Mouse (Mus musculus) embryonic facial prominence, embryonic 11.5 days (tissue): ENCODE measurements around the gene Lrmda. TPM values are rescaled to one million over a fixed set of nuclear protein-coding genes. Genes with fewer than 3 reads are reported as not detected.

ENCODE experiments used
- ATAC-seq: fragments of 200-750 bp; cut with Nextera tagmentation; replicated peaks from 2 replicates; pipeline ENCODE4 v1.8.0; 2017; ENCODE audit warnings: low read depth; ENCODE audit not compliant: insufficient number of reproducible peaks, low FRiP score, low TSS enrichment
- DNase-seq: peaks from one replicate; pipeline ENCODE4 v3.0.0-alpha.2; 2015; ENCODE audit warnings: low spot score
- H3K27ac ChIP-seq: fragments of 300-500 bp; sonication (generic); replicated peaks from 2 replicates; pipeline ENCODE4 v1.5.1; 2014; ENCODE audit warnings: mild to moderate bottlenecking, low read depth, low read length, control low read depth
- H3K27me3 ChIP-seq: fragments of 300-500 bp; sonication (generic); 2 replicates; pipeline ENCODE4 v1.6.1; 2014; ENCODE audit warnings: mild to moderate bottlenecking, low read length, moderate library complexity, mixed read lengths; ENCODE audit not compliant: control insufficient read depth, insufficient read depth
- H3K36me3 ChIP-seq: fragments of 300-500 bp; sonication (generic); replicated peaks from 2 replicates; pipeline ENCODE4 v1.6.1; 2014; ENCODE audit warnings: low read depth, mild to moderate bottlenecking, low read length, moderate library complexity, mixed read lengths; ENCODE audit not compliant: control insufficient read depth, insufficient read depth
- H3K4me1 ChIP-seq: fragments of 300-500 bp; sonication (generic); 2 replicates; pipeline ENCODE4 v1.6.1; 2014; ENCODE audit warnings: low read length, mixed read lengths; ENCODE audit not compliant: control insufficient read depth, insufficient read depth
- H3K4me2 ChIP-seq: fragments of 300-500 bp; sonication (generic); 2 replicates; pipeline ENCODE4 v1.6.1; 2014; ENCODE audit warnings: low read depth, mild to moderate bottlenecking, control low read depth, low read length, moderate library complexity
- H3K4me3 ChIP-seq: fragments of 300-500 bp; sonication (generic); 2 replicates; pipeline ENCODE4 v1.5.1; 2014; ENCODE audit warnings: low read depth, low read length, control low read depth
- H3K9ac ChIP-seq: fragments of 300-500 bp; sonication (generic); replicated peaks from 2 replicates; pipeline ENCODE4 v1.6.1; 2014; ENCODE audit warnings: mild to moderate bottlenecking, control low read depth, low read length
- H3K9me3 ChIP-seq: fragments of 300-500 bp; sonication (generic); replicated peaks from 2 replicates; pipeline ENCODE4 v1.6.1; 2016; ENCODE audit warnings: mild to moderate bottlenecking, low read length, inconsistent platforms, mixed read lengths; ENCODE audit not compliant: control insufficient read depth
- WGBS: fragments of 180-500 bp; shearing (Covaris S2); extraction: QIAGEN DNeasy Blood & Tissue Kit; methylation state at CpG from one replicate; pipeline ENCODE4 v1.1.7; 2014; 5-methylcytosine and 5-hydroxymethylcytosine counted together
- polyA plus RNA-seq: library from polyadenylated mRNA; unstranded; fragments of >200 nt; fragmentation: Nextera tagmentation; extraction: Ambion mirVana; gene quantifications from 2 replicates; pipeline ENCODE4 v1.2.1, GENCODE M21; 2014

Lrmda gene
- polyA plus RNA-seq, 1 experiment from 2014 or later: 0.22 TPM

- Histone ChIP-seq H3K27ac (no peak overlapping the region), H3K4me3 (no peak overlapping the region), H3K4me1 (no peaks in the 10 kb centered on the region), H3K4me2 (no peak overlapping the region), H3K27me3 (no peaks in the 10 kb centered on the region), H3K9me3 (no peaks in the 10 kb centered on the region), H3K9ac (no peak overlapping the region), H3K36me3 (no peaks in the 10 kb centered on the region)
- DNase-seq (no peak), ATAC-seq (no peak)
- WGBS: 86% methylated on average over 1 of the region's 1 CpGs
Observed at GRCm38 (mm10) chr14:23084241-23084773, 1064.8 kb downstream of the Lrmda start.

DNA sequence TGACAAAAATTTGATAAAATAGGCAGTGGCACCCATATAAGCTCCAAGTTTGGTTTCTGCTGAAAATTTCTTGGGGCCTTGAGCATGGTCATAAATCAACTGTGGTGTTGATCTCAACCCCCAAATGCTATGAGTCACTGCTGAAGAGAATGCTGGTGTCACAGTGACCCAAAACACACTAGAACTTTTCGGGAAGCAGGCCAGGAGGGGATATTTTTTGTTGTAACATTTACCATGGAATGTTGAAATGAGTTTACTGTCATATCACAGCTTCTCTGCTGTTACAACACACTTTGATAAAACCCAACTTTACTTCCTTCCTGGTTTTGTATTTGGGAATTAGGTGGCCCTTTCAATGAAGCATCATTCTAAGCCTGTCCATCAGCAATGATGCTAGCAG lies 1065.3 kb downstream of the Lrmda start:
- Histone ChIP-seq H3K9ac (no peak overlapping the region), H3K27ac (no peak overlapping the region), H3K4me1 (no peaks in the 10 kb centered on the region), H3K4me3 (no peak overlapping the region), H3K4me2 (no peak overlapping the region), H3K36me3 (no peaks in the 10 kb centered on the region), H3K9me3 (no peaks in the 10 kb centered on the region), H3K27me3 (no peaks in the 10 kb centered on the region)
- 87% methylated on average over 1 of the region's 1 CpGs for WGBS
- ATAC-seq (no peak), DNase-seq (no peak)

- H3K4me3 ChIP-seq: no peak overlapping the region
- no peak overlapping the region for H3K4me2 ChIP-seq
- DNase-seq (no peak), ATAC-seq (no peak)
- no peak overlapping the region for H3K9ac ChIP-seq
- no peaks in the 10 kb centered on the region for H3K36me3 ChIP-seq
- H3K4me1 ChIP-seq: no peaks in the 10 kb centered on the region
- H3K27me3 ChIP-seq: no peaks in the 10 kb centered on the region
- H3K9me3 ChIP-seq: no peaks in the 10 kb centered on the region
- WGBS: 89% methylated on average over 4 of the region's 4 CpGs
- no peak overlapping the region for H3K27ac ChIP-seq
Observed at GRCm38 (mm10) chr14:23093306-23093705, 1073.8 kb downstream of the Lrmda start.

- ATAC-seq (no peak), DNase-seq (no peak)
- H3K4me3 ChIP-seq: no peak overlapping the region
- no peaks in the 10 kb centered on the region for H3K27me3 ChIP-seq
- H3K9ac ChIP-seq: no peak overlapping the region
- no peak overlapping the region for H3K27ac ChIP-seq
- H3K4me2 ChIP-seq: no peak overlapping the region
- 72% methylated on average over 5 of the region's 5 CpGs for WGBS
- H3K36me3 ChIP-seq: no peaks in the 10 kb centered on the region
- H3K9me3 ChIP-seq: no peaks in the 10 kb centered on the region
- no peaks in the 10 kb centered on the region for H3K4me1 ChIP-seq
Observed at GRCm38 (mm10) chr14:23094546-23095157, 1075.1 kb downstream of the Lrmda start.

DNA sequence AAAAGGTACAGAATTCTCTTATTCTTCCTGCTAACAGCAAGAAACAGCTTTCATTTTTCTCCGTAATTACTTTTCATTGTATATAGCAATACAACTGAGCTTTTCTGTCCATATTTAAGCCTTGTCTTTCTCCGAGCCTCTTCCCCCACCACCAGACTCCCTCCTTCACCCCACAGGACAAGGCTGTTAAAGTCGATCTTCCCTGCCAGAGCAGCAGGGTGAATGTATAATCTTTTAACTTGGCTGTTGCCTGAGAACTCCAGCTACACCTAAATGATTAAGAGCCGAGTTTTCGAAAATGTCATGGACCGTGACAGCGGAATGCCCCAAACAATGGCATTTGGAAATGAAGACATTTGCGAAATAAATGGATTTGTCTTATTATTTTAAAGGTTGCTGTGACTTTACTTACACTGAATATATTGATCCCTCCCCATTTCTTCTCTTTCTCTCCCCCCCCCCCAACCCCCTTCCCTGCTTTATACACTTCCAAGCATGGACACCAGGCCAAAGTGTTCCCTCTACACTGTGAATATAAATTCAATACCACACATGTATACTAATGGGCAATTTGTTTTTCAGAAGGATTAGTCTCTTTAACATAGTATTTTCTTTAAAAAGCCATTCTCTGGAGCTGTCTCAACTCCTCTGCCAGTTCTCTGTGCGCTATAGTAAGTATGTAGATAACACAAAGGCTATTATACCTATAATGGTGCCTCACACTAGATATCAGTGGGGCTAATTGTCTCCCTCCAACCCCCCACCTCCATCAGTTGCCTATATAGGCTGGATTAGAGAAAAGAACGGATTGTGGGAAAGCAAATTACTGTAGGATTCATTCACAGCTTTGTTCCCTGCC lies 1075.9 kb downstream of the Lrmda start:
- no peak for ATAC-seq

DNA sequence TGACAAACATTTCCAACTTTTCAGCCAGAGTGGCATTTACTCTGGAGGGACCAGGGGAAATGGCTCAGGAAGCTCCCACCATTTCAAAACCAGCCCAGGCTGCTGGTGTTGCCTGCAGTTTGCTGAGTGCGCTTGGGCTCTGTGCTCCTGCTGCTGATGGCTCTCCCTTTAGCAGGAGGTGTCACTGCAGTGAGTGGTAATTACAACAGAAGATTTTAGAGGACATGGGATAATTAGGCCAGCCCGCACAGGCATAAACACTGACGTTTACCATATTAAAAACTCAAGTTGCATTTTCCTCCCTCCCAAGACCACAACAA lies 1076.5 kb downstream of the Lrmda start:
- DNase-seq (no peak), ATAC-seq (no peak)
- H3K9ac ChIP-seq: no peak overlapping the region
- no peaks in the 10 kb centered on the region for H3K36me3 ChIP-seq
- WGBS: 47% methylated on average over 3 of the region's 3 CpGs
- no peaks in the 10 kb centered on the region for H3K4me1 ChIP-seq
- no peak overlapping the region for H3K4me2 ChIP-seq
- H3K27me3 ChIP-seq: no peaks in the 10 kb centered on the region
- no peak overlapping the region for H3K27ac ChIP-seq
- H3K9me3 ChIP-seq: no peaks in the 10 kb centered on the region
- no peak overlapping the region for H3K4me3 ChIP-seq

More for the DNA sequence above, 1075.9 kb downstream of the Lrmda start:
- Histone ChIP-seq H3K9me3 (no peaks in the 10 kb centered on the region), H3K9ac (no peak overlapping the region), H3K27ac (no peak overlapping the region), H3K4me2 (no peak overlapping the region), H3K4me3 (no peak overlapping the region), H3K4me1 (no peaks in the 10 kb centered on the region), H3K27me3 (no peaks in the 10 kb centered on the region), H3K36me3 (no peaks in the 10 kb centered on the region)
- WGBS: 66% methylated on average over 10 of the region's 10 CpGs
- no peak for DNase-seq

DNA sequence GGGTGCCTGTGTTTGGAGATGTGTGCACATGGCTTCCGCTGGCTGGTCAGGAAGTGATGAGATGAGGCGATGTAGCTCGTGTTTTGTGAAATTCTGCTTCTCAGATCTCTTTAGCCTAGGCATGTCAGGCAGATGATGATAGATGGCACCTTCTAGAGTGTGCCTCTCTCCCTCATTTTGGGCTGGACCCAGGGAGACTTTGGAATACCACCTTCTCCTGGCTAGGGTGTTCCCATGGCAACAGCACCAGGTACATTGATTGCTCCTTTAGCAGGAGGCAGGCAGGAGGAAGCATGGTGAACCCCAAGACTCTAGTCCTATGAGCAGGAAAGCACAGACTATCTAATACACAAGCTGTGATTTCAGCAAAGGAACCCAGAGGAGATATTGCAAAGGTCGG lies 1076.9 kb downstream of the Lrmda start:
- 68% methylated on average over 4 of the region's 4 CpGs for WGBS
- DNase-seq: no peak
- no peak overlapping the region for H3K9ac ChIP-seq
- H3K9me3 ChIP-seq: no peaks in the 10 kb centered on the region
- no peaks in the 10 kb centered on the region for H3K36me3 ChIP-seq
- no peaks in the 10 kb centered on the region for H3K4me1 ChIP-seq
- ATAC-seq: no peak
- no peak overlapping the region for H3K4me2 ChIP-seq
- no peak overlapping the region for H3K27ac ChIP-seq
- H3K27me3 ChIP-seq: no peaks in the 10 kb centered on the region
- H3K4me3 ChIP-seq: no peak overlapping the region
